Mouse (Mus musculus): ENCODE data around the gene Vps18. TPM values are rescaled to one million over a fixed set of nuclear protein-coding genes. Genes with fewer than 3 reads are reported as not detected.

Vps18 gene
- total RNA-seq, 2 experiments from 2014 or later, result 47.2 to 50.8 TPM

- no peak overlapping the region for H3K4me3 ChIP-seq
- no peak for TF ChIP-seq CTCF (IDR thresholded peaks at IDR 0.05)
- no peak overlapping the region for H3K27ac ChIP-seq
- DNase-seq (ENCODE audit: extremely low spot score in 1 of 2, low spot score in 2 of 2), result no peak
- intact Hi-C loops (cut with DNase I), result loop anchor here (5.0 kb wide), 1 partner anchor 217 kb away; no protein-coding TSS in a partner anchor
Observed at GRCm38 (mm10) chr2:119304798-119305208, 16.3 kb downstream of the Vps18 start.

GRCm38 (mm10) chr2:119311544-119311943, 23.0 kb downstream of the Vps18 start:
- intact Hi-C loops (cut with DNase I), result no loop called here
- TF ChIP-seq CTCF (IDR thresholded peaks at IDR 0.05), result no peak
- Histone ChIP-seq H3K27ac (no peak overlapping the region), H3K4me3 (no peak overlapping the region)
- DNase-seq (ENCODE audit: extremely low spot score in 1 of 2, low spot score in 2 of 2), result no peak

DNA sequence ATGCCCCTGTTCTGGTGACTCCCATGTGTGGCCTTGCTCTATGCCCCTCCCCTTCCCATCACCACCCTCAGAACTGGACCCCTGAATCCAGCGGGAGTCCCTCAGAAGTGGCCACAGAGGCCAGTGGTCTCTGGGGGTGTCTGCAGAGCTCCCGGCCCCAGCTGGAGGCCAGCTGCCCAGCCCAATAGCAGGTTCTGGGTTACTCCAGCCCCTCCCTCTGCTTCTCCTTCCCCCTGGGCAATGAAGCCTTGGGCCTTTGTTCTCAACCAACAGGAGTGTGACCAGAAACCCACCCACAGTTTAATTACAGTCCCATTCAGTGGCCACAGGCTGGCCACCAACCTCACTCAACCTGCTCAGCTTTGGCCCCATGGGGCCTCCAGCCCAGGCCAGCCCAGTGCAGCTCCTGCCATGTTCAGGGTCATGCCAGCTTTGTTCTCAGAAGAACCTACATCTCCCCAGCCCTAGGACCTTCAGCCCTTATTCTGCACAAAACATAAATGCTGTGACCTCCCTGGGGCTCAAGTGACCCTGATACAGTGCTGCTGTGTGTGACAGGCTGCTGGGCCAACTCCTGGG, 23.9 kb downstream of the Vps18 start:
- no peak for DNase-seq (ENCODE audit: extremely low spot score in 1 of 2, low spot score in 2 of 2)
- Histone ChIP-seq H3K27ac (no peak overlapping the region), H3K4me3 (no peak overlapping the region)
- TF ChIP-seq CTCF (IDR thresholded peaks at IDR 0.05), result no peak
- intact Hi-C loops (cut with DNase I), result no loop called here

DNA sequence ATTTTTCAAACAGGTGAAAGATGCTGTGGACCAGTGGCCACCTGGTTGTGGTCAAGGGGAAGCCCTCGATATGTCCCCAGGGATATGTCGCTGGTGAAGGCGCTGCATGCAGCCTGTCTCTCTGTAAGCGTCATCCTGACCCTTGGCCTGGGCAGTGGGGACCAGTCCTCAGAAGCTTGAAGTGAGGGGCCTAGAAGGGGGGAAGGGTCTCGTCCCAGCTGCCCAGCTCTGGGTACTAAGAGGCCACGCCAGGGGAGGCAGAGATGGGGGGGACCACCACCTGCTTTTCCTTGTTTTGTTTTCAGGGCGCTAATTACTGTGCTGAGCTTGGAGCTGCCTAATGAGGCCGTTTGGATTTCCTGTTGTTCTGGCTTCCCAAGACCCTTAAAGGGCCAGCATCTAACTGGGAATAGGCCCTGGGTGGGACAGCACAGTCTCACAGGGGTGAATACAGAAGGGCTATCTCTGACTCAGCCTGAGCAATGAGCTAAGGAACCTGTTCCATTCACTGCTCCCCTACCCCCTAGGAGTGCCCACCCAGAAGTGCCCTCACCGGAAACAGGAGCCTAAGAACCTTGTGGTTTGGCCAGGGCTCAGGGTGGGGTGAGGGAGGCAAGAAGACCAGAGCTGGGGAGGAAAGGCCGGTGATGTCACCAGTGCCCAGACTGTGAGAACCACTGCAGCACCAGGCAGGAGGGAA, 25.4 kb downstream of the Vps18 start:
- no peak overlapping the region for H3K4me3 ChIP-seq

GRCm38 (mm10) chr2:119314742-119315310, 26.3 kb downstream of the Vps18 start:
- no peak for DNase-seq (ENCODE audit: extremely low spot score in 1 of 2, low spot score in 2 of 2)
- Histone ChIP-seq H3K27ac (no peak overlapping the region), H3K4me3 (no peak overlapping the region)
- TF ChIP-seq CTCF (IDR thresholded peaks at IDR 0.05), result no peak
- intact Hi-C loops (cut with DNase I), result no loop called here

More for the DNA sequence above, 25.4 kb downstream of the Vps18 start:
- intact Hi-C loops (cut with DNase I), result no loop called here
- no peak overlapping the region for H3K27ac ChIP-seq
- DNase-seq (ENCODE audit: extremely low spot score in 1 of 2, low spot score in 2 of 2), result no peak
- TF ChIP-seq CTCF (IDR thresholded peaks at IDR 0.05), result no peak

DNA sequence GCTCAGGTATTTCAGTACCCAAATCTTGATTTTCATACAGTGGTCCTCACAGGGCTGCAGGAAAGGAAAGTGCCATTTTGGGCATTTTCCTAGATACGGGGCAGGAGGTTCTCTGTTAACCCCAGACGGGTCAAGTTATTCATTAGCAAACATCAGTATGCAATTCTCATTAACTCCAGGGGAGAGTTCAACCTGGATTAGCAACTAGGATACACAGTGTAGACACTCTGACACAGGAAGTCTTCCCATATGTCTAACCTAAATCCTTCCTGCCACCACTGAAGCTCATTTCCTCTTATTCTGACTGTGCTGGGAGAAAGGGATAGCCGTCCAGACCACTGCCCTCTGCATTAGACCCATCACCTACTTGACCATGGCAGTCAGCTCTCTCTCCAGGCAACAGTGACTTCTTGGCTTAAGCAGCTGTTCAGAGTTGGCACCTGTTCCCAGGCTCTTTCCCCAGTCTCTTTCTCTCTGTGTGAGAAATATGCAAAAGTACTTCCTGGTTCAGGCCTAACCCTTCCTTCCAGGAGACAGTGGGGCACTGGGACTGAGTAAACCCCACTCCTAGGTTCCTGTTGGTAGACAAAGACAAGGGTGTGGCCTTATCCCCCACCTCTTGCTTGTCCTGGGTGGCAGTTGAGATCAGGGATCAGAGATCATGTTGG, 29.6 kb downstream of the Vps18 start:
- no peak for TF ChIP-seq CTCF (IDR thresholded peaks at IDR 0.05)
- Histone ChIP-seq H3K4me3 (no peak overlapping the region), H3K27ac (no peak overlapping the region)
- intact Hi-C loops (cut with DNase I), result no loop called here
- DNase-seq (ENCODE audit: extremely low spot score in 1 of 2, low spot score in 2 of 2), result no peak

DNA sequence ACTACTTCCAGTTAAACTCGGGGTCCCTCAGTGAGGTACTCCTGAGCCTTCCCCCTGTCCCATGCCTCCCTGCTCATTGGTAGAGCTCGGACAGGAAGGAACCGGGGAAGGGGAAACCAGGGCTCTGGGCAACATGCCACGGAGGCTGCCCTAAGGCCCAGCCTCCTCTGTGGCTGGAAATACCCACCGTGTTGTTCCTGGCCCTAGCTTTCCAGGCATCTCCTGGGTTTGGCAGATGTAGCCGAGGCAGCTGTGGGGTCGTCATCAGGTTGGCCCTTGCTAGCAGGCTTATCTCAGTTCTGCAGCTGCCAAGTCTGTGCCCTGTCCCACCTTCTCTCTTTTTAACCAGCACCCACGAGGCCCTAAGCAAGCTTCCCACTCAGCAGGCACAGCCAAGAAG, 32.0 kb downstream of the Vps18 start:
- DNase-seq (ENCODE audit: extremely low spot score in 1 of 2, low spot score in 2 of 2), result no peak
- no peak overlapping the region for H3K4me3 ChIP-seq
- intact Hi-C loops (cut with DNase I), result no loop called here
- H3K27ac ChIP-seq, result no peak overlapping the region
- TF ChIP-seq CTCF (IDR thresholded peaks at IDR 0.05), result no peak

GRCm38 (mm10) chr2:119321771-119322586, 33.4 kb downstream of the Vps18 start:
- intact Hi-C loops (cut with DNase I), result no loop called here
- Histone ChIP-seq H3K27ac (no peak overlapping the region), H3K4me3 (peak overlapping the region; percentile 34)
- TF ChIP-seq CTCF (IDR thresholded peaks at IDR 0.05), result no peak
- no peak for DNase-seq (ENCODE audit: extremely low spot score in 1 of 2, low spot score in 2 of 2)

DNA sequence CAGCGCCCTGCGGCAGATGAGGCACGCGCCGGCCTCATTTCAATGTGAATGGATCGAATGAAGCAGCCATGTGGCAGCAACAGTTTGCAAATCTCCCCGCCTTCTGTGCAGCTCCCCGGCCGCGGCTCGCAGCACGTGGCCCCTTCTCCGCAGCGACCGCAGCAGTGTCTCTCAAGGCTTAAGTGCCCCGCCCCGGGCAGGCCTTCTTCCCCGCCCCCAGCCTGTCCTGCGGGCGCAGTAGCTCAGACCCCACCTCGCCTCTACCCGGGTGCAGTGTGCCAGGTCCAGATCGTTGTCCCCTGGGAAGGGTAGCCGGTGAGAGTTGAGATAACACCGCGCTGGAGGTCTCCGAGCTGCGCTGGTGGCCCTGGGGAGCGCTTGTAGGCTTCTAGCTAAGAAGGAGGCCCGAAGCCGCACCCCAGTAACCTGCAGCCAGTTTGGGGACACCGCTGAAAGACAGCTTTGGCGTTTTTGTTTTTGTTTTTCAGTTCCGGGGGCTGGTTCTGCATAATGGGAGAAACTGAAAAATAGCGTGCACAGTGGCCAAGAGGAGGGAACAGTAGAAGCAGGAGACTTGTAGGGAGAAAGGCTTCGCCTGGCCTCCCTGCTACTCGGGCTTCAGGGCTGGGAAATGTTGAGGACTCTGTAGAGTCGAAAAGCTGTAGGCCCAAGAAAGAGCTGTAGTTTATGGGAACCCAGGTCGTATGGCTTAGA, 34.2 kb downstream of the Vps18 start:
- intact Hi-C loops (cut with DNase I), result no loop called here
- DNase-seq (ENCODE audit: extremely low spot score in 1 of 2, low spot score in 2 of 2), result peak; percentile 58
- Histone ChIP-seq H3K4me3 (peak overlapping the region; percentile 34), H3K27ac (no peak overlapping the region)
- TF ChIP-seq CTCF (IDR thresholded peaks at IDR 0.05), result no peak

- no peak overlapping the region for H3K27ac ChIP-seq
- intact Hi-C loops (cut with DNase I), result no loop called here
- no peak overlapping the region for H3K4me3 ChIP-seq
Observed at GRCm38 (mm10) chr2:119323866-119324575, 35.5 kb downstream of the Vps18 start.

More at GRCm38 (mm10) chr2:119323866-119324575, 35.5 kb downstream of the Vps18 start:
- TF ChIP-seq CTCF (IDR thresholded peaks at IDR 0.05), result no peak
- DNase-seq (ENCODE audit: extremely low spot score in 1 of 2, low spot score in 2 of 2), result no peak

Measured in left cerebral cortex, adult 2 months (tissue).